Mouse (Mus musculus): ENCODE results near the gene Gm20518. TPM values are rescaled to one million over a fixed set of nuclear protein-coding genes. Genes with fewer than 3 reads are reported as not detected.

Gm20518 gene
- polyA plus RNA-seq, 1 experiment, result 7.7 TPM

DNA sequence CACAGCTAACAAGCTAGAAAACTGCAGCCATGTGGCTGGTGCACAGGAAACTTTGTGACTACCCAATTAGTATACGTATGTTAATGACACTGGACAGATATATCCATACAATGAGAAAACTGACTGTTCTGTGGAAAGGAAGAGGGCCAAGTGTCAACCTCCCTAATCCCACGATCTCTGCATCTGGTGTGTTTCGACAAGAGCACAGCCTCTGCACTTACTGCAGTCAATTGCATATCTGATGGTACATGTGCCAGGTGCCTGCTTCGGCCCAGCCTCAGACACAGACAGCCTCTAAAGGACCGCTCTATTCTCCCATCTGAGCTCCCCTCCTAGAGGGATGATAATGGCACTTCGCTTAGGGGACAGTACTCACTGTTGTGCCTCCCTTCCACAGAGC is 43.0 kb downstream of the Gm20518 start:
- H3K4me3 ChIP-seq (ENCODE audit: insufficient read depth, low read depth, low read length), result no peak overlapping the region
- no peaks in the 10 kb centered on the region for H3K4me1 ChIP-seq (ENCODE audit: control insufficient read depth, insufficient read depth, low read length)
- 91% methylated on average over 6 of the region's 6 CpGs for WGBS
- DNase-seq, result no peak
- H3K27ac ChIP-seq (ENCODE audit: insufficient read depth, low read depth, low read length), result no peak overlapping the region
- H3K36me3 ChIP-seq (ENCODE audit: control insufficient read depth, insufficient read depth, low read length), result peaks cover 4% of the 10 kb centered on the region; the same call in 1 of the 2 replicates
- H3K27me3 ChIP-seq (replicated peaks; ENCODE audit: control insufficient read depth, insufficient read depth, low read length), result no peaks in the 10 kb centered on the region
- TF ChIP-seq POLR2A (IDR thresholded peaks at IDR 0.05; ENCODE audit: low read depth, low read length), result no peak
- no peak for TF ChIP-seq CTCF (conservative IDR thresholded peaks at IDR 0.05; ENCODE audit: insufficient read depth, insufficient read length, low read depth, low read length)

DNA sequence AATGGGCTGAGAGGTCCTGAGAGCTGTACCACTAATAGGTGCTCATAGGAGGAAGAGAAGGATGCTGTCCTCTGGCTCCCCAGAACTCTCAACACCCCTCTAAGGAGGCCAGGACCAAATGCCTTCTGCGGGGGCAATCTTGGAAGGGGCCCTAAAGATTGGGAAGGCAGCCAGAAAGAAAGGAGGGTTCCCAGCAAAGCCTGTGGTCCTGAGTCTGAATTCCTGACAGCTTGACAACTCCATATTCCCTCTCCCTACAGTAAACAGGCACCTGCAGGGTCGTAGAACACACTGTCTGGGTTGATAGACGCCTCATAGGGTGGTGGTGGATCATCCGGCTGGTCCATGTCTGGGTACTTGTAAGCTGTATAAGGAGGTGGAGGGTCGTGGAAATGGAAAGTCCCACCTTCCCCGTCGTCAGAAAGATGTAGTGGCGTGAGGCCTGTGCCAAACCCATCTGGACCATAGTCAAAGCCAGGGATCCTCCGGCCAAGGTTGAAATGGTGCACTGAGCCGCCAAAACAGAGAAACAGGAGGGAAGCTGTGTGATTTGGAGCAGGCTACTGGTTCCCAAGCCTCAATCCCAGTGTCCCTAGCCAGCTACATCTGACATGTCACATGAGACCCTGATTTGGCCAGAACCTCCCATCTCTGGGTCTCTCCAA is 47.6 kb downstream of the Gm20518 start:
- no peaks in the 10 kb centered on the region for H3K27me3 ChIP-seq (replicated peaks; ENCODE audit: control insufficient read depth, insufficient read depth, low read length)
- peaks cover 4% of the 10 kb centered on the region for H3K36me3 ChIP-seq (ENCODE audit: control insufficient read depth, insufficient read depth, low read length)
- DNase-seq, result no peak
- H3K4me1 ChIP-seq (ENCODE audit: control insufficient read depth, insufficient read depth, low read length), result no peaks in the 10 kb centered on the region
- no peak for TF ChIP-seq POLR2A (IDR thresholded peaks at IDR 0.05; ENCODE audit: low read depth, low read length)
- no peak for TF ChIP-seq CTCF (conservative IDR thresholded peaks at IDR 0.05; ENCODE audit: insufficient read depth, insufficient read length, low read depth, low read length)
- WGBS, result 92% methylated on average over 10 of the region's 10 CpGs
- H3K4me3 ChIP-seq (ENCODE audit: insufficient read depth, low read depth, low read length), result no peak overlapping the region
- H3K27ac ChIP-seq (ENCODE audit: insufficient read depth, low read depth, low read length), result no peak overlapping the region

DNA sequence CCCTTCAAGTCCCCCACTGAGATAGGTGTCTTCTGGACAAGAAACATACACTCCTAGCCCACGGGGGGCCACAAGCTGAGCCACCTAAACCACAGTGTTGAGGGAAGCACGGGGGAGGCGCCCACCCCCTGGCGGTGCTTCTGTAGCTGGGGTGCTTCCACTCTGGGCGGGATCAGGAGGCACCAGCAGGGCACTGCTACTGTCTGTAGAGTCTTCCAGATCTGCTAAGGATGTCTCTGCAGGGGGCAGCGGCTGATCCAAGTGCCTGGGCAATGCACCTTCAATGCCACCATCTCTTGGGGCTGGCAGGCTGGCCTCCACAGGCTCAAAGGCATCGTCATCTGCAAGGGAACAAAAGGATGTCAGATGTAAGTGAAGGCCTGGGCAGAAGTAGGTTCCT is 49.0 kb downstream of the Gm20518 start:
- H3K27me3 ChIP-seq (replicated peaks; ENCODE audit: control insufficient read depth, insufficient read depth, low read length), result no peaks in the 10 kb centered on the region
- TF ChIP-seq CTCF (conservative IDR thresholded peaks at IDR 0.05; ENCODE audit: insufficient read depth, insufficient read length, low read depth, low read length) (no peak), POLR2A (IDR thresholded peaks at IDR 0.05; ENCODE audit: low read depth, low read length) (no peak)
- H3K36me3 ChIP-seq (ENCODE audit: control insufficient read depth, insufficient read depth, low read length), result peaks cover 2% of the 10 kb centered on the region
- H3K4me1 ChIP-seq (ENCODE audit: control insufficient read depth, insufficient read depth, low read length), result no peaks in the 10 kb centered on the region
- no peak for DNase-seq
- WGBS, result 92% methylated on average over 7 of the region's 7 CpGs
- no peak overlapping the region for H3K27ac ChIP-seq (ENCODE audit: insufficient read depth, low read depth, low read length)
- H3K4me3 ChIP-seq (ENCODE audit: insufficient read depth, low read depth, low read length), result no peak overlapping the region

DNA sequence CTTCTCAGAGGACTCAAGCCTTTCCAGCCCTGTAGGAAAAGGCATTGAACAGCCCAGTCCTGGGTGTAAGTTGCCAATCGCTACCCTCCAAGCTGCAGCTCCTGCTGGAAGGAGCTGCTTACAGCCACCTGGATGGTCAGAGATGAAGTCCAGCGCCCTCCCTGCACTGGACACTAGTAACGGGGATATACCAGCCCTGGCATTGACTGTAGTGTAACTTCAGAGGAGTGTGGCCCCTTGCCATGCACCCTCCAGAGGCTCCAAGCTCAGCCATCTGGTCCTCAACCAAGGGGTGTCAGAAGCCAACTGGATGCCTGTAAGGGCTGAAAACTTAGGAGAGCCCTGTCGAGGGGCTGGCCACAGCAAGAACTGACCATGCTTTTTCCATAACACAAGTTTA is 51.5 kb downstream of the Gm20518 start:
- no peak overlapping the region for H3K27ac ChIP-seq (ENCODE audit: insufficient read depth, low read depth, low read length)
- WGBS, result 84% methylated on average over 4 of the region's 4 CpGs
- DNase-seq, result no peak
- no peaks in the 10 kb centered on the region for H3K4me1 ChIP-seq (ENCODE audit: control insufficient read depth, insufficient read depth, low read length)
- H3K27me3 ChIP-seq (replicated peaks; ENCODE audit: control insufficient read depth, insufficient read depth, low read length), result no peaks in the 10 kb centered on the region
- no peaks in the 10 kb centered on the region; the same call in none of the 2 replicates for H3K36me3 ChIP-seq (ENCODE audit: control insufficient read depth, insufficient read depth, low read length)
- TF ChIP-seq POLR2A (IDR thresholded peaks at IDR 0.05; ENCODE audit: low read depth, low read length) (no peak), CTCF (conservative IDR thresholded peaks at IDR 0.05; ENCODE audit: insufficient read depth, insufficient read length, low read depth, low read length) (no peak)
- H3K4me3 ChIP-seq (ENCODE audit: insufficient read depth, low read depth, low read length), result no peak overlapping the region

DNA sequence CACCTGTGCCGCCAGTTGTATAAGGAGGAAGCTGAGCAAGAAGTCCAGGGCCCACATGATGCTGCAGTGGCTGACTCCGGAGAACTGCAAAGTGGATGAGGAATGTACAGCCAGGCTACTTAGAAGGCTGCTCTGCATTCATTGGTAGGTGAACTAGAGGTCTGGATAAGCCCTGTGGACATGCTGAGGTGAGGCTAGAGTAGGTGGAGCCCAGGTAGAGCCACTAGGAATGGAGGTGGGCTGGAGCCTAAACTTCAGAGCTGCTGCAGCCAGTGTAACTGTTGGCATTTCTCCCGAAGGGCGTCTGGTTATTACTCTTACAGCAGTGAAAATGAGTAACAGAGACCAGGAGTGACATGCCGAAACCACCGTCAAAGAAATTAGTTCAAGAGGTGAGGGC is 53.4 kb downstream of the Gm20518 start, which contains the start of gene Car15:
Gene Car15 (minus strand): TSS at position 314 of the 400 bp plus-strand sequence.
- H3K4me3 ChIP-seq (ENCODE audit: insufficient read depth, low read depth, low read length), result peak within 1 kb of the TSS; percentile 28
- no peaks in the 10 kb centered on the region for H3K4me1 ChIP-seq (ENCODE audit: control insufficient read depth, insufficient read depth, low read length)
- DNase-seq, result peak; percentile 52
- no peak within 1 kb of the TSS for H3K27ac ChIP-seq (ENCODE audit: insufficient read depth, low read depth, low read length)
- no peaks in the 10 kb centered on the region; the same call in 1 of the 2 replicates for H3K36me3 ChIP-seq (ENCODE audit: control insufficient read depth, insufficient read depth, low read length)
- TF ChIP-seq CTCF (conservative IDR thresholded peaks at IDR 0.05; ENCODE audit: insufficient read depth, insufficient read length, low read depth, low read length), result no peak
- no peak for TF ChIP-seq POLR2A (IDR thresholded peaks at IDR 0.05; ENCODE audit: low read depth, low read length)
- H3K27me3 ChIP-seq (replicated peaks; ENCODE audit: control insufficient read depth, insufficient read depth, low read length), result 0 out of 2 replicates have a peak, but pooled peaks cover 1% of the 10 kb centered on the region
- WGBS, result 60% methylated on average over 6 of the region's 6 CpGs

DNA sequence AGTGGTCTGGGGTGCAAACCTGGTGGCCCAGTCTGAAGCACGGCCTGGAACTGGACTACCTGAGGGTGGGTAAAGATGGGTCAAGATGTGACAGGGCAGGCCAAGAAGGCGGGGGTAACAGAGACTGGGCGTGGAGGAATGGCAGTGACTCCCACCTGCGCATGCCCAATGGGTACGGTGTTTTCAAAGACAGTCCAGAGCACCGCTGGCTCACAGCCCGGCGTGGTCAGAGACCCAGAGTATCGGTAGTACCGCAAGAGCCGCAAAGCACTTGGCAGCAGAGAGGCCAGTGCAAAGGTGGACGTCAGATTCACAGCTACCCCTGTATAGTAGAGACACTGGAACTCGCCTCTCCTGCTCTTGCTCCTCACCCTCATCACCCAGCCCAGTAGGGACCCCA is 56.0 kb downstream of the Gm20518 start:
- Histone ChIP-seq H3K27ac (ENCODE audit: insufficient read depth, low read depth, low read length) (no peak overlapping the region), H3K27me3 (replicated peaks; ENCODE audit: control insufficient read depth, insufficient read depth, low read length) (0 out of 2 replicates have a peak, but pooled peaks cover 1% of the 10 kb centered on the region), H3K4me1 (ENCODE audit: control insufficient read depth, insufficient read depth, low read length) (0 out of 2 replicates have a peak, but pooled peaks cover 4% of the 10 kb centered on the region), H3K4me3 (ENCODE audit: insufficient read depth, low read depth, low read length) (0 out of 2 replicates have a peak overlapping the region, but pooled peaks have one; percentile 4), H3K36me3 (ENCODE audit: control insufficient read depth, insufficient read depth, low read length) (no peaks in the 10 kb centered on the region)
- peak; percentile 41 for DNase-seq
- TF ChIP-seq CTCF (conservative IDR thresholded peaks at IDR 0.05; ENCODE audit: insufficient read depth, insufficient read length, low read depth, low read length) (no peak), POLR2A (IDR thresholded peaks at IDR 0.05; ENCODE audit: low read depth, low read length) (no peak)
- 48% methylated on average over 13 of the region's 13 CpGs for WGBS

DNA sequence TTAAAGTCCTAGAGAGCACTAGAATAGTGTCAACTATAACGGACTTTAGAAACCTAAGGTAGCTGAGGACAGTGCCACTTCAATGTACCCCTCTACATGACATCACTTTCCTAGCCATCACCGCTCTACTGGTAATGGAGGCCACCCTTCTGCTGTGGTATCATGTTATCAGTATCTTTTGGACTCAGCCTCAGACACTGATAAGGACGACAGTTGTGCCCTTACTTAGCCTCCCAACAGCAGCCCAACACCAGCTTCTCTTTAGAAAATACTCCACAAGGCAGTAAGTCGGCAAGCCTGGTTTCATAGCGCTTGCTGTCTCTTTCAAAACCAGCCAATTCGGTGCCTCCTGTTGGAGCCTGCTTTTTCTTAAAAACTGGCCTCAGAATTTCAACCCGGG is 56.9 kb downstream of the Gm20518 start:
- 56% methylated on average over 7 of the region's 7 CpGs for WGBS
- H3K36me3 ChIP-seq (ENCODE audit: control insufficient read depth, insufficient read depth, low read length), result no peaks in the 10 kb centered on the region
- no peak overlapping the region for H3K4me3 ChIP-seq (ENCODE audit: insufficient read depth, low read depth, low read length)
- H3K4me1 ChIP-seq (ENCODE audit: control insufficient read depth, insufficient read depth, low read length), result 0 out of 2 replicates have a peak, but pooled peaks cover 4% of the 10 kb centered on the region
- no peak for DNase-seq
- H3K27me3 ChIP-seq (replicated peaks; ENCODE audit: control insufficient read depth, insufficient read depth, low read length), result 0 out of 2 replicates have a peak, but pooled peaks cover 1% of the 10 kb centered on the region
- no peak for TF ChIP-seq CTCF (conservative IDR thresholded peaks at IDR 0.05; ENCODE audit: insufficient read depth, insufficient read length, low read depth, low read length)
- no peak for TF ChIP-seq POLR2A (IDR thresholded peaks at IDR 0.05; ENCODE audit: low read depth, low read length)
- no peak overlapping the region for H3K27ac ChIP-seq (ENCODE audit: insufficient read depth, low read depth, low read length)
